Mouse (Mus musculus) A20 (cell line): ENCODE data around the gene Ppp4r3a.

Experiments used
- DNase-seq: peaks from one replicate; pipeline ENCODE4 v3.0.0-alpha.2; 2011; ENCODE audit warnings: low read depth, low spot score

The Ppp4r3a gene

GRCm38 (mm10) chr12:101013078-101013665, 70.3 kb downstream of the Ppp4r3a start:
- no peak for DNase-seq

- no peak for DNase-seq
Measured at GRCm38 (mm10) chr12:101012197-101013077, 71.1 kb downstream of the Ppp4r3a start.

DNA sequence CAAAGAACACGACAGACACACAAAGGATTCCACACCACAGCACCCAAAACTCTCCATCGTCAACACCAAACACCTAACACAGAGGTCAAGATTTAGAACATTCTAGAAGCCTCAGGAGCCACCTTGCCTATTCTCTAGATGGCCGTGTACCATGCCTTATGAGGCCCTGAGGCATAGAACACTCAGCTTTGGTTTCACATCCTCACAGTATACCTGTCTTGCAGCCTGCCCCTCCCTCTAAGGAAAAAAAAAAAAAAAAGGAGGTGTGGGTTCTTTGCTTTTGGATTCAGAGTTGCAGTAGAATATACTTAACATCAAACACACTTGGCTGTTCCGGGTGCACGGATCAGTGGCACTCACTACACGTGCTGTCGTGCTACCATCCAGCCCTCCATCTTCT, 72.5 kb downstream of the Ppp4r3a start:
- peak; percentile 70 for DNase-seq

DNA sequence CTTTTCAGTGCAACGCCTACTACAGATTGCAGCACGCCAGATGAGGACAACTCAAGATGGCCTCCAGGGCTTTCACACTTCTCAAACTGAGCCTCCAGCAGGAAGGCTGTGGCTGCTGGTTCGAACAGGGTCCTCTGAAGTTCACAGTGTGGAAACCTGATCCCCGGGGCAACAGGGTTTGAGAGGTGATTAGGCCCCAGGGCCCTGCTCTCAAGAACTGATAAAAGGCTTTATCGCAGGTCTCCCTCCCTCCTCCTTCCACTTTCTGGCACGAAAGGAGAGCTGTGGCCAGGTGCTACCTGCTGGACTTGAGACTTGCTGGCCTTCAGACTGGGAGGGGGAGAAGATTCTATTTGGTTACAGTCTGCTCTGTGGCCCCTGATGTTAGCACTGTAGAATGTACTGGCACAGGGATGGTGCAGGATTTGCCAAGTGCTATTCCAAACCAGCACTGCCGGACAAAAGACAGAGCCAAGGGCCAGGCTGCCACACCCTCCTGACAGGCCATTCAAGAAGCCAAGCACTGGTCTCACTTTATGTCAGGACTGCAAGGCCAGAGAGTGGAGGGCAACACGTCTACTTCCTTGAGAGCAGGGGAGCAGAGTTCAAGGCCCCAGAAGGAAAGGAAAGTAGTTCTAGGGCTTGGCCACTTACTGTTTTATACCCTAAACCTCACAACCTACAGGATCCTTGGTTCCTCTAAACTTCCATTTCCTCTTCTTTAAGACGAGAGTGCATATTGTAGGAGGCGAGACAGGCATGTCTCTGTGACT, 73.2 kb downstream of the Ppp4r3a start:
- DNase-seq, result no peak

DNA sequence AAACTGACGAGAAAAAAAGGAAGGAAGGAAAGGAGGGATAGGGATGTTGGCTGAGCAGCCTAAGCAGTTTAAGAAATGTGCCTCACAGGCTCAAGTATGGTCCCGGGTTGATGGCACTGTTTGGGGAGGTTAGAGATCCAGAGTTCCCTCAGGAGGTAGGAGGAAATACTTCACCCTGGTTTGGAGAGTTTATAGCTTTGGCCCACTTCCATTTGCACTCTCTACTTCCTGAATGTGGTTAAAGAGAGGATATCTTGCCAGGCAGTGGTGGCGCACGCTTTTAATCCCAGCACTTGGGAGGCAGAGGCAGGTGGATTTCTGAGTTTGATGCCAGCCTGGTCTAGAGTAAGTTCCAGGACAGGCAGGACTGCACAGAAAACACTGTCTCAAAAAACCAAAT, 74.3 kb downstream of the Ppp4r3a start:
- no peak for DNase-seq

GRCm38 (mm10) chr12:101008648-101009047, 74.9 kb downstream of the Ppp4r3a start:
- DNase-seq, result no peak

GRCm38 (mm10) chr12:101007968-101008481, 75.5 kb downstream of the Ppp4r3a start:
- DNase-seq, result no peak

DNA sequence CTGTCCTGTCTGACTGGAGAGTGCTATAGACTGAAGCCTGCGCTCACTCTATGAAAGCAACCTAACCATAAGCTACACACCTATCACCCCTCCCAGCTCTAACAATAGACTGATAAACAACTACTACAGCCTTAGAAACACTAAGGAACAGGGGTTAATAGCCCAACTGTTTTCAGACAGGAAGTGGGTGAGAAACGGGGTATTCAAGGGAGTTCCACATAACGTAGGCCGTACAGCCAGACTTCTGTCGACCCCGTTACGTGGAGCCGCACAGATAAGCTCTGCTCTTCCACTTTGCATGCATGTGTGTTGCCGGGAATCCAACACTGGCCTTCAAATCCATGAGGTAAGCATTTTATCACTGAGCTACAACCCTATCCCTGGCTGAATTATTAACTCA, 76.1 kb downstream of the Ppp4r3a start:
- DNase-seq, result no peak

DNA sequence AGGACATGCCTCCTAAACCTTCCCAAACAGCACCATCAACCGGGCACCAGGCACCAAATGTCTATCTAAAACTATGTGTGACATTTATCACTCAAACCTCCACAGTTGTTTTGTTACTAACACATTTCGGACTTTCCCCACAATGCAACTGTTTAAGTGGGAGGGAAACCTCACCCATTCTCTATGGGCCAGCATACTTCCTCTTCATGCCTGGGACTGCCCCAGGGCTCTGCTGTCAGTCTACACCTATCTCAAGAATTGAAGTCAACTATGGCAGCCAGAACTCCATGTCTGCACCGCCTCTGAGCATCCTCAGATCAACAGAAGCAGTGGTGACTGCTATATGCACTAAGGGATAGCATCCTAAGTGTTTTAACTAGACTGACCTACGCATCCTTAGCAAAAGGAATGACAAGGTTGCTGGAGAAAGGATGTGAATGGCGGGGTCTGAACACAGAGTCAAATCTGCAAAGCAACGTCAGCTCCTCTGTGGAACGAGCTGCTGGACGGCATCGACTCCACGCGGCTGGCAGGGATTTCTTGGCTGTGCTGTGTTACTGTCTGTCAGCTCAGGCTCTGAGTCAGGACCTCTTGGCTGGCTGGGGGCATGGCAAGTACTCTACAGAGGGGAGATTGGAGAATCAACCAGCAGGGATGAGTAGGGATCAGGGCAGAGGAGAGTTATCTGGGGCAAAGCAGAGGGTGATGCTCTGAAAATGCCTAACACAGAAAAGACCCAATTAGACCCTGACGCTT, 77.7 kb downstream of the Ppp4r3a start:
- DNase-seq, result peak; percentile 71

DNA sequence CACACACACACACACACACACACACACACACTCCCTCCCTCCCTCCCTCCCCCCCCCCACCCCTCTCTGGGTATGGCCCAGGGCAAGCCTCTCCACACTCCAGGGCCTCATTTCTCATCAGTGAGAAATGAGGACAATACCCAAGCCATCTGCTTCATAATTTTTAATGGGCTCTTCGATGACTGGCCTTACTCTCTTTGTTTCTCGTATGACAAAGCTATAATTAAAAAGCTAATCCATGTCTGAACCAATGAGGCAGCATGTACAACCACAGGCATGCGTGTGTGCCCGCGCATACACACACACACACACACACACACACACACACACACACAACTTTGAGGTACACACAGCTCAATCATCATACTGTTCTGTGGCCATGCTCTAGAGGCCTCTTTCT, 78.5 kb downstream of the Ppp4r3a start:
- DNase-seq, result no peak

DNA sequence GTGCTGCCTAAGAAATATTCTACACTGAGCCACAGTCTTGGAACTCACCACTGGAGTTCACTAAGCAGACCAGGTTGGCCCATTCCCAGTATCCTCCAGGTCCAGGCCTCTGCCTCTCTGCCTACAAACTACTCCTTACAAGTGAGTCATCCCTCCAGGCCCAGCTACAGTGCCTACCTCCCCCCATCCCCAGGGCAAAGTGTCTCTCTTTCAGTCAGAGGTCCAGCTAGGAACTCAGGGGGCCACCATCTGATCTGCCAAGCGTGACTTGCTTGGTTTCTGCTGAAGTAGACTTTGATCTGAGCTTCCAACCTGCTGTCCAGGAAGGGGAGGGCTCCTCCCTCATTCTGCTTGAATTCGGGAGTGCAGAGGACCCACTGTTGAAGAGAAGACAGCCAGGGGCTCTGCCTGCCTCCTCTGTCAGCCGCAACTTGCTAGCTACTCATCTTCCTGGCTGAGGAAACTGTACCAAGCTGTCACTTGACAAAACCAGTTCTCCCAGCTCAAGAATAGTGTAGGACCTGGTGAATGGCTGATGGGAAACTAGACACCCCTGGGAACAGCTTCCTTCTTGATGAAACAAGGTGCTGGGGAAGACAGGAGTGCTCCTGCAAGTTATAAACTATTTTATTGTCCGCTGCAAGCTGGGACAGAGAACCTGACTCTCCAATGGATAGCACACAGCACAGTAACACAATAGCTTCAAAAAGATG, 80.5 kb downstream of the Ppp4r3a start:
- no peak for DNase-seq

DNA sequence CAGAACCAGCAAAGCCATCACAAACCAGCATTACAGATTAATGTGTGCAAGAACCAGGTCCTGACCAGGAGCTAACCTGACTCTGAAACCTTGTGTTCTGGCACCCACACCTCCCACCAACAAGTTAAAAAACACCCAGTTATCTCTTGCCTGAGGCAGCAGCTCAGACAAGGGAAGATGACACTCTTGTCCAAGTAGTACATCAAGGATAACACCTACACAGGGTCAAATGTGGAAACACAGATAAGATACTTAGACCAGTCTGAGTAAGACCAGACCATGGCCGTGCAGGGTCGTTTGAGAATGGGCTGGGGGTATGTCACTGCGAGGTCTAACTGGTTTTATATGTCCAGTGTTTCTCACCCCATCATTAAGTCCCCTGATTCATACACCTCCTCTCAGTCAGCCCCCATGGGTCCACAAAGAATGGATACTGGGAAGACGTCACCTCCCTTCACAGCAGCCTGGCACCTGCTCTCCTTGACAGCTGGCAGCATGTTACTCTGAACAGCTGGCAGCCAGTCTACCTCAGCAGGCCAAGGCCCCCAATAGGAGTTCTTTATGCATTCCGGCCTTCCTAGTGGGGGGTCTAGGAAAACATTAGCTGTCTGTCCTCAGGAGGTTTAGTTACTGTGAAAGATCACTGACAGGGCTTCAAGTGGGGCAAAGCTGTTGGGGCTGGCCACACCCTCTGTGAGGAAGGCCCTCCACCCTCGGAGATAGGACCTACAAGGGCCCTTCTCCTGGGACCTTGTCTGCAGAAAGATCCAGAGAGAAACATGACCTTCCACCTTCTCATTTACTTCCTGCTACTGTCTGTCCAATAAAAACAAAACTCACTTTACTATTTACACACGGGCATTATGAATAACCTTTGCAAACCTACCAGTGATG, 84.2 kb downstream of the Ppp4r3a start:
- no peak for DNase-seq

- no peak for DNase-seq
Measured at GRCm38 (mm10) chr12:100998564-100998962, 84.9 kb downstream of the Ppp4r3a start.

DNA sequence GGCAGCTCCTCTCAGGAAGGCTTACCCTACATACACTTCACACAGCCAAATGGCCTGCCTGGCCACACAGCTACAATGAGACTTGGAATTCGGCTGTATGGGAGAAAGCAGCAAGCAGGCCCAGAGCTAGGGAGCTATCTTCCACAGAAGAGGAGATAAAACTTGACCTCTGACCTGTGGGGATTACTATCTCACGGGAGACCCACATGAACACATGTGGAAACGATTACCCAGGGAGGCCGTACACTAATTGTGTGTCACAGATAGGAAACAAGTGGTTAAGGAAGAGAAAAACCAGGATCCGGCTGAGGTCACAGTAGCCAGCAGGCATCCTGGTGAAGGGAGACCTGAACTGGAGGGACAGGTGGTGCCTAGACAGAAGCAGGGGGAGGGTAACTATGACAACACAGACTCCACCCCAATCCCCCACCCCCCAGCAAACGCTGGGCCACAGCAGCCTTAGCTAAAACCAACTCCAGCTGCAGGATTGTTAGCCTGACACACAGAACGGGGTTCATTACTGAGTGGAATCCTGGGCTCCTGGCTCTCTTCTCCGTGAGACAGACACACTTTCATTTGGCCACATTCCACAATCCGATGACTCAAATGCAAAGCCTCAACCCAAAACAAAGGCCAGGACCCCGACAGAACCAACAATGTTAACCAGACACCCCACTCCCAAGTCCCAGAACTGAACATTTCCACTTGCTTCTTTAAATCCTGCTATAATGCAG, 85.5 kb downstream of the Ppp4r3a start:
- DNase-seq, result no peak

DNA sequence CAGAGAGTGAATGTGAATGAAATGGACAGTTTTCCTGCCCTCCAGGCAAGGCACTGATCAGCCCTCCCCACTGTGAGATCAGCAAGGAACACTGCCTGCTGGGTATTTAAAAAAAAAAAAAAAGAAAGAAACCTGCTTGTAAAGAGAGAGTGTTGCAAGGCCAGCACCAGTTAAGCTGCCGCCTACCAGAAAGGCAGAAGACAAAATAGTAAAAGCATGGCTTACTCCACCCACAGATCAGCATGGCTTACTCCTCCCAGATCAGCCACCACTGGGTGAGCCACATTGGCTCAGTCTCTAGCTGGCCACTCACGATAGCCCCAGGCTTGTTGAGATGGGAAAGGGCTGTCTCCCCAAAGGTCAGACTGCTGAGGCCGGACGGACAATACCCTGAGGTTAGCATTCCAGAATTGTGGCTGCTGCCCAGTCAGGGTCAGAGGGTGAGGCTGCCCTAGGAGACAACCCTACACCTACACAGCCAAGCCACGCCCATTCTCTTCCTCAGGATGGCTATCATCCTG, 87.1 kb downstream of the Ppp4r3a start:
- DNase-seq, result no peak

GRCm38 (mm10) chr12:100995607-100996377, 87.7 kb downstream of the Ppp4r3a start:
- no peak for DNase-seq

DNA sequence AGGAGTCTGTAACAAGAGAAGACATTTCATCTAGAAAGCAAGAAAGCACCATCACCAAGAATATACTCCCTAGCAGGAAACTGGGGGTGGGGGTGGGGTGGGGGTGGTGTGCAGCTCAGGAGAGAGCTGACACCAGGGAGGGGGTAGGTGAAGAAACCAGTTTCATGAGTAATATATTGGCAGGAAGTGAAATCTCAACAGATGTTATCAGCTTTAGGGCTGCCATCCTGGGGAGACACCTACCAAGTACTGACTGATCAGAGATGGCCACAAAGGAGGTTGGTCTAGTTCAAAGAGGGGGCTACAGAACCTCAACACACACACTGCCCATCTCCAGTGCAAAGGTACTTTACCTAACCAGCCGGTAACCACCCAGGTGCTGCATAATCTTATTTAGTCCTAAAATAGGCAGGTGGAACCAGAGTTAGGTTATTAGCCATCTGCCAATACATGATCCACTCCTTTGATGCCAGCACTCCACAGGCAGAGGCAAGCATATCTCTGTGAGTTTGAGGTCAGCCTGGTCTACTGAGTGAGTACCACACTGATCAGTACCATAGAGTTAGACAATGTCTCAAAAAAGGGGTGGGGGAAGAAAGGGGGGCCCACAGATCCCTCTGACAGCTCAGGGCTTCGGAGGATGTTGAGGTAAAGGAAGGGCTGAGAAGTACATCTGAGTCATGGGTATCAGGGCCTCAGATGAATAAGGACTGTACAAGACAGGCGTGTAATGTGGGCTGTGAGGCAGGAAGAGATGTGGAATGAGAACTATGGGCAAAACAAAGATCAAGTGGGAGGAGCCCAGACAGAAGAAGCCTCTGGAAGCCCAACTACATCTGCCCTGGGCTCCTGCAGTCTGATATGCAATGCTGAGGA, 89.1 kb downstream of the Ppp4r3a start:
- peak; percentile 74 for DNase-seq
